Mouse (Mus musculus): ENCODE results near the gene Tnfrsf1a. TPM values are rescaled to one million over a fixed set of nuclear protein-coding genes. Genes with fewer than 3 reads are reported as not detected.

Gene Tnfrsf1a
- polyA plus RNA-seq, 1 experiment = 152 TPM

DNA sequence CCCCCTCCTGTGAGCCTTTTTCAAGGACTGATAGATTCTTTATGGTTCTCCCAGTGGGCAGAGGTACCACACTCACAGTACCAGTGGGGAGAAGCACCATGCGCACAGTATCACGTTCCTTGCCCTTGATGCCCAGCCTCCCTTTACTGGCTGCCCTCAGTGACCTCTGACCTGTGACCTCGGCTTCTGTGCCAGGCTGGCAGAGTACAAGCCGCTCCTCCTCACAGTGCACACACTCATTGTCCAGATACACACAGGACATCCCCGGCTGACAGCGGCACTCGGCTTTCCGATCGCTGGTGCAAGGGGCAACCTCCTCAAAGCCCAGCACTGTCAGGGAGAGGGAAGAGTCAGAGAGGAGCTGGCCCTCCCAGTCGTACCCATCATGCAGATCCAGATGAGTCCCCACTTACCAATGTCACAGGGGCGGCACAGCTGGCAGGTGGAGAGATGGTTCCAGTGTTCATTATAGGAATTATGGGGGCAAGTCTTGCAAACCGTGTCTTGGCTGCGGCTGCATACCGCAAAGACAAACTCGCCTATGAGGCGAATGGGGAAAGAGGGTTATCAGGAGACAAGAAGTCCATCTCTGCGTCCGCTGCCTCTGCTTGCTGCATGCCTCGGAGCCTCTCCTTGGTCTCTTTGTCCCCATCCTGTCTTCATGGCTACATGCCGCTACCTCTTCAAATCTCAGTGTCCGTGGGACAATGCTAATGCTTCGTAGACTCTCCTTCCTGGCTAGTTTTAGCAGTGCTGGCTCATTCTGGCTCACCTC lies 36.4 kb upstream of the Tnfrsf1a start:
- Histone ChIP-seq H3K27ac (ENCODE audit: insufficient read depth, low read depth, low read length) (no peak overlapping the region), H3K4me3 (ENCODE audit: insufficient read depth, low read length) (peak overlapping the region; percentile 80), H3K4me1 (ENCODE audit: control insufficient read depth, insufficient read depth, low read length) (peaks cover 16% of the 10 kb centered on the region)
- TF ChIP-seq POLR2A (IDR thresholded peaks at IDR 0.05; ENCODE audit: borderline replicate concordance, low read depth, low read length) (no peak), CTCF (IDR thresholded peaks at IDR 0.05; ENCODE audit: low read depth, low read length) (no peak)

DNA sequence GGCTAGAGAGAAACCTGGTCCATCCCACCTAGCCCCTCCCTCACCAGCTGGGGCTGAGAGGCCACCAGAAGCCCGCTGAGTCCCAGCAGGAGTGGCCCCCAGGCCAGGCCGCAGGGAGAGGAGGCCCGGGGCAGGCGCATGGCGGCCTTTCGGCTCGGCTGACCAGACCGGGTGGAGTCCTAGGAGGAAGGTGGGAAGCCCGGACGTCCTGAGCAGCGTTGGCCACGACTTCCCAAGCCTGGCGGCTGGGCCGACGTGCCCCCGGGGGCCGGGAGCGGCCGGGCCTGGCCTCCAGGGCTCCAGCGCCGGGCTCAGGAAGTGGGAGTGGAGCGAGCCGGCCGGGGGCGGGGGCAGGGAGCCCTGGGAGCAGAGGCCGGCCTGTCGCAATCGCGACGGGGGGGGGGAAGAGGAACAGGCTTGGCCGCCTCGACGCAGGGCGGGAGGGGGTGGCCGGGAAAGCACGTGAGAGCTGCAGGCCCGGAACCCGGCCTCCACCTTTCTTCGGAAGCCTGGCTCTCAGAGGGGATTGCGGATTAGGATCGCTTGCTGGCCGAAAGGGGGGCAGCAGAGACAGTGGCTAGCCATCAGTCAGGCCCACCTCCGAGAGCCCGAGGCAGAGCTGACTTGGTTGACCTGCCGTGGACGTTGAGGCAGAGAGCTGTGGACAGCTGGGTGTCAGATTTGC lies 35.5 kb upstream of the Tnfrsf1a start, which contains the start of gene Ltbr:
TSS of gene Ltbr (minus strand) at position 340 of the 685 bp plus-strand sequence.
- Histone ChIP-seq H3K27ac (ENCODE audit: insufficient read depth, low read depth, low read length) (peak within 1 kb of the TSS; percentile 58), H3K4me1 (ENCODE audit: control insufficient read depth, insufficient read depth, low read length) (peaks cover 16% of the 10 kb centered on the region), H3K4me3 (ENCODE audit: insufficient read depth, low read length) (peak within 1 kb of the TSS; percentile 80)
- no peak for TF ChIP-seq CTCF (IDR thresholded peaks at IDR 0.05; ENCODE audit: low read depth, low read length)
- TF ChIP-seq POLR2A (IDR thresholded peaks at IDR 0.05; ENCODE audit: borderline replicate concordance, low read depth, low read length) = no peak

DNA sequence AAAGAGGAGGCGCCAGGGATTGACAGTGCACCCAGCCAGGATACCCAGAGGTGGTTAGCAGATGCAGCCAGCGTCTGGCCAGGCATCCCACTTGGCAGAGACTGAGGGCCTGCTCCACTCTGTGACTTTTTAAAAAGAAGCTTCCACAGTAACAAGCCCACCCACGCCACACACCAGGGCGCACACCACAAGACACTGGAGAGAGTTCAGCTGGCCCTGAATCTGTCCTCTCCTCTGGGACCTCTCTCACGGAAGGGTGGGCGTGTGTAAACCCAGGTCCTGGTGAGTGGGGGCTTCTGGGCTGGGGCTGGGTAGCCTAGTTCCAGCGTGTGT lies 35.0 kb upstream of the Tnfrsf1a start:
- H3K27ac ChIP-seq (ENCODE audit: insufficient read depth, low read depth, low read length) = peak overlapping the region; percentile 58
- peak overlapping the region; percentile 62 for H3K4me3 ChIP-seq (ENCODE audit: insufficient read depth, low read length)
- no peak for TF ChIP-seq POLR2A (IDR thresholded peaks at IDR 0.05; ENCODE audit: borderline replicate concordance, low read depth, low read length)
- no peak for TF ChIP-seq CTCF (IDR thresholded peaks at IDR 0.05; ENCODE audit: low read depth, low read length)
- H3K4me1 ChIP-seq (ENCODE audit: control insufficient read depth, insufficient read depth, low read length) = peaks cover 16% of the 10 kb centered on the region

DNA sequence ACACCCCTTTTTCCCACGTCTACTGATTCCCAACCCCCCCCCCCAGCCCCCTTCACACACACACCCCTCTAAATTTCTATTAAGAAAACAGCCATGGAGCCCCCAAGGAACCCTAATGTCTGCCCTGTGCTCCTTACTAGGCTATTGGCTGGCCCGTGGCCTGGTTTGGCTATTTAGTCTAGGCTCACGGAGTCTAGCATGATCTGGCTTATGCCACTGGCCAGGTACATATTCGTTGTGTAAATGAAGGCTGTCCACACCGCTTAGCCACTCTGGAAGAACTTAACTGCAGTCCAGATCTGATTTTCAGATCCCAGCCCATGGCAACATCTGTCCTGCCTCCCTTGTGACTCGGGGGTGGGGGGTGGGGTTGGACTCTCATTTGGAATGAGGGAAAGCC lies 34.4 kb upstream of the Tnfrsf1a start:
- H3K4me1 ChIP-seq (ENCODE audit: control insufficient read depth, insufficient read depth, low read length) = peaks cover 16% of the 10 kb centered on the region
- no peak overlapping the region for H3K4me3 ChIP-seq (ENCODE audit: insufficient read depth, low read length)
- no peak overlapping the region for H3K27ac ChIP-seq (ENCODE audit: insufficient read depth, low read depth, low read length)
- no peak for TF ChIP-seq CTCF (IDR thresholded peaks at IDR 0.05; ENCODE audit: low read depth, low read length)
- TF ChIP-seq POLR2A (IDR thresholded peaks at IDR 0.05; ENCODE audit: borderline replicate concordance, low read depth, low read length) = no peak

DNA sequence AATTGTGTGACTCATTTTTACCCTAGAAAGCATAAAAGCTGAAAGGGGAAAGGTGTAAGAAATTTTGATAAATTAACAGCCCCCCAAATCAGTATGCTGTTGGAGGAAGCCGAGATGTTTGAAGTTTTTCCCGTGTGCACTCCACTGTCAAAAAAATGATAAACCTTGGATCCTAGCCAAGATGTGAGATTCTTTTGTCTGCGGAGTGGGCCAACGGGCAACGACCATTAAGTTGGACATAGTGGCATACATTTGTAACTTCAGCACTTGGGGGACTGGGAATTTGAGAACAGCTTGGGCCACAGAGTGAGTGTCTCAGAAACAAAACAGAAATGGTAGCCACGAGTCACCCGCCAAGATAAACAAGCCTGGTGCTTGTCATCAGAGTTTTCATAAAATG lies 32.1 kb upstream of the Tnfrsf1a start:
- Histone ChIP-seq H3K4me1 (ENCODE audit: control insufficient read depth, insufficient read depth, low read length) (peaks cover 16% of the 10 kb centered on the region), H3K4me3 (ENCODE audit: insufficient read depth, low read length) (no peak overlapping the region), H3K27ac (ENCODE audit: insufficient read depth, low read depth, low read length) (no peak overlapping the region)
- TF ChIP-seq CTCF (IDR thresholded peaks at IDR 0.05; ENCODE audit: low read depth, low read length) (no peak), POLR2A (IDR thresholded peaks at IDR 0.05; ENCODE audit: borderline replicate concordance, low read depth, low read length) (no peak)

DNA sequence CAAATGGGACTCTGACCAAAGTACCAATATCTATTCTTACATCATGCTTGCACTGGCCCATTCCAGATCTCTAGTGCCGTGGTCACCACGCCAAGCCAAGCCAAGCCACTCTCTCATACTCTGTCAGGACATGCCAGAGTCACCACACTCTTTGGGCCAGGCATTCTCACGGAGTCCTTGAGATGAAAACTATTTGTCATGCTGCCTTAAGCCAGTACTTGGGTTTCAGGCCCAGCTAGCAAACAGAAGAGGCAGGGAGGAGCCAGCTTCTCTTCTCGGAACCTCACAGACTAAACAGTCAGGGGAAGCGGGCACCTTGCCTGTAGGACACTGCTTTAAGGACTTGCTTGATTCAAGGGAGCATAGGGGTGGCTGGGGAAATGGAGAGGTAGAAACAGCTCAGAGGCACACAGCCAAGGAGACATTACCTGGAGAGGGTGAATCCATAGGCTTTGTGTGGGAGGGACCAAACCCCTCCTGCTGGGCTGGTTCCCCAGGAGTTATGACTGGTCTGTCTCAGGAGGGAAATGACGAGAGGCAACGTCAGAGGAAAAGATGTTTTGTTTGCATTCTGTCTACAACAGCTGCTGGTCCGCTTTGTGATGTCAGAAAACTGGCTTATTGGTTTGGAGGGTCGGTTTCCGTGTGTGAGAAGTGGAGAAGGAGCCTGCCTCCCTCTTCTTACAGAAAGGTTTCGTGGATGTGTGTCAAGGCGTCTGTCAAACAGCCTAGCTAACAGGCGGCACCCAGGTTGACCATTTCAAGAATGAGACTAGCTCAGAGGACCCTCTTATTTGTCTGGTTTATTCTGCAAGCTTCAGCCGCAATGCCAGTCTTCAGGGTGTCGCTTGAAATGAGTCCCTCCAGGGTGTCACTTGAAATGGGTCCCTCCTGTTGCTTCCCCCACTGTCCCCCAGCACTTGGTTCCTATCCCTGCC lies 29.9 kb upstream of the Tnfrsf1a start:
- H3K4me3 ChIP-seq (ENCODE audit: insufficient read depth, low read length) = no peak overlapping the region
- no peak overlapping the region for H3K27ac ChIP-seq (ENCODE audit: insufficient read depth, low read depth, low read length)
- H3K4me1 ChIP-seq (ENCODE audit: control insufficient read depth, insufficient read depth, low read length) = peaks cover 6% of the 10 kb centered on the region
- TF ChIP-seq CTCF (IDR thresholded peaks at IDR 0.05; ENCODE audit: low read depth, low read length) (no peak), POLR2A (IDR thresholded peaks at IDR 0.05; ENCODE audit: borderline replicate concordance, low read depth, low read length) (no peak)

DNA sequence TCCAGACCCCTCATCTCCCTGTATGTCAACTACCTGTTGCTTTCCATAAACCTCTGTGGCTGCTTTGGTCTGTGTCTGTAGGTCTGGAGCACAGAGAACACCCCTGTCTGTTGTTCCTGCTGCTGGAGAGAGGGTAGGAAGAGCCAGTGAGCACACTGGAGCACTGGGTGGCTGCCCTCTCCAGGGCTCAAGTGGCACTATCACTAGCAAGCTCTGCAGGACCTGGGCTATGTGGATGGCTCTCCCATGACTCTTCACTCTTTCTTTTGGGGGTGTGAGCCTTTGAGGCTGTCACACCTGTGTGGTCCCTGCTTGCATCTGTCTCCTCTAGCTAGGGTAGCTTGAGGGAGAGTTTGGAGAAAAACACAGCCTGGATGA lies 29.3 kb upstream of the Tnfrsf1a start:
- Histone ChIP-seq H3K4me3 (ENCODE audit: insufficient read depth, low read length) (no peak overlapping the region), H3K4me1 (ENCODE audit: control insufficient read depth, insufficient read depth, low read length) (peaks cover under 1% of the 10 kb centered on the region; the same call in 1 of the 2 replicates), H3K27ac (ENCODE audit: insufficient read depth, low read depth, low read length) (no peak overlapping the region)
- TF ChIP-seq POLR2A (IDR thresholded peaks at IDR 0.05; ENCODE audit: borderline replicate concordance, low read depth, low read length) = no peak
- no peak for TF ChIP-seq CTCF (IDR thresholded peaks at IDR 0.05; ENCODE audit: low read depth, low read length)

DNA sequence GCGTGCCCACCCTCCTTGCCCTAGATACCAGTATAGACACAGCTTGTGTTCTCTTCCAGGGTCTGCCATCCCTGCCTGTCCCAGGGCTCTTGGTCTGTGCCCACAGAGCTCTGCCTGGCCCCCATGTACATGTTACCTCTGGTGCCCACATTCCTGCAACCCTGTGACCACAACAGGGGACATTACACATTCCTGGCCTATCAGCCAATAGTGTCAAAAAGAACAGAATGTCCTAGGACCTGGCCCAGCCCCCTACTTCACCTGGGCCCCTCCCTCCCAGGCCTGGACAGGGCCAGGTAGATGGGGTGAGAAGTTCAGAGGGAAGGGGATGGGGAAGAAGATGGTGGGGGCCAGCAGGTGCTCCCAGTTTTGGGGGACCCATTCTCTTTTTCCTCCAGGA lies 28.8 kb upstream of the Tnfrsf1a start, which contains the start of gene Scnn1a:
TSS of gene Scnn1a (plus strand) at position 337 of the 400 bp plus-strand sequence.
- Histone ChIP-seq H3K27ac (ENCODE audit: insufficient read depth, low read depth, low read length) (no peak within 1 kb of the TSS), H3K4me1 (ENCODE audit: control insufficient read depth, insufficient read depth, low read length) (no peaks in the 10 kb centered on the region), H3K4me3 (ENCODE audit: insufficient read depth, low read length) (no peak within 1 kb of the TSS)
- TF ChIP-seq POLR2A (IDR thresholded peaks at IDR 0.05; ENCODE audit: borderline replicate concordance, low read depth, low read length) (no peak), CTCF (IDR thresholded peaks at IDR 0.05; ENCODE audit: low read depth, low read length) (no peak)

DNA sequence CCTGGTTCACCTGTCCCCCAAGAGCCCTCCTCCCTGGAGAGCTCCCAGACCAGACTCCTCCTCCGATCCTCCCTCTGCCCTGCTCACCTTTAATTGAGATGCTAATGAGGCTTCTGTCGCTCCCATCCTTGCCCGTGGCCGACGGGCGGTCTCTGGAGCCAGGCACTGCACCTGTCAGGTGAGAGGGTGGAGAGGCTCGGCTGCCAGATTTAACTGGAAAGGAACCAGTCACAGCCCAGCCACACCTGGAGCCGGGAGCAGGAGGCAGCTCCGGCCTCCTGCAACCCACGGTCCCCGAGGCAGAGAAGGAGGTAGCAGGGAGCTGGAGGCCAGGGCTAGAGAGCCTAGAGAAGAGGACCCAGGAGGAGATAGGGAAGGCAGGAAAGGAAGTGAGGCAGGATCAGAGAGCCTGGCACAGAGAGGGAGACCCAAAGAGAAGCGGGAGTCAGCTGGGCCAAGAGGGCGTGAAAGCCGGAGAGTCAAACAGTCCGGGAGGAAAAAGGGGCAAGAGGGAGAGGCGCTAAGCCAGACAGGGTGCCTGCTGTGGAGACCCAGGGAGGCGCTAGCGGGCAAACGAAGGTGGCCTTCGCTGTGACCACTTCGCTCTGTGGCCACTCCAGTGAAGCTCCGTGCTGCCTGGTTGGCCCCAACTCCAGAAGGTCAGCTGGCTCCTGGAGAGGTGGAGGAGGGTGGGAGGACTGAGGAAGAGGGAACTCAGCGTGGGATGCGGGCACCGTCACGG lies 27.9 kb upstream of the Tnfrsf1a start:
- TF ChIP-seq CTCF (IDR thresholded peaks at IDR 0.05; ENCODE audit: low read depth, low read length) = no peak
- no peak for TF ChIP-seq POLR2A (IDR thresholded peaks at IDR 0.05; ENCODE audit: borderline replicate concordance, low read depth, low read length)
- H3K27ac ChIP-seq (ENCODE audit: insufficient read depth, low read depth, low read length) = no peak overlapping the region
- no peak overlapping the region for H3K4me3 ChIP-seq (ENCODE audit: insufficient read depth, low read length)
- H3K4me1 ChIP-seq (ENCODE audit: control insufficient read depth, insufficient read depth, low read length) = no peaks in the 10 kb centered on the region
